Mouse (Mus musculus) v-Abl transformed pro-B cells (cell line): ENCODE results near the gene Lrrc47.

Experiments used
- in situ Hi-C, 2 experiments: fragments of 400-800 bp; cut with MboI; formaldehyde crosslinking; loops; one replicate each; pipeline ENCODE4 v1.15.1; 2025; ENCODE audit not compliant: unreplicated experiment in 2 of 2

Gene Lrrc47

DNA sequence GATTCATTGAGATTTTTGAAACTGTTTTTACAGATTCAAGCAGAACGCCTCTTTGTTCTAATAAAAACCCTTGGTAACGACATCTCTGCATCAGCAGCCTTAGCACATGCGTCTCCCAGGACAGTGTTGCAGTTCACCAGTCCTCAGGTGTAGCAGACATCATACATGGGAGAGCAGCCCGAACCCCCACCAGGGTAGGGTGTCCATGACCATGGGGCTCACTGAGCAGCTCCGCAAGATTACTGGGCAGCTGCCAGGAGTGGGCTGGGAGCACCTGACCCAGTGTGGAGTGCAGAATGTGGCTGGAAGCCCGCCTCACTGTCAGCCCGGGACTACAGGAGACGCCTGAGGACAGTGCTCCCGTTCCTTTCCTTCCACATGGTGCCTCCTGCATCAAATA, 9.9 kb downstream of the Lrrc47 start:
- in situ Hi-C loops = no loop called here

DNA sequence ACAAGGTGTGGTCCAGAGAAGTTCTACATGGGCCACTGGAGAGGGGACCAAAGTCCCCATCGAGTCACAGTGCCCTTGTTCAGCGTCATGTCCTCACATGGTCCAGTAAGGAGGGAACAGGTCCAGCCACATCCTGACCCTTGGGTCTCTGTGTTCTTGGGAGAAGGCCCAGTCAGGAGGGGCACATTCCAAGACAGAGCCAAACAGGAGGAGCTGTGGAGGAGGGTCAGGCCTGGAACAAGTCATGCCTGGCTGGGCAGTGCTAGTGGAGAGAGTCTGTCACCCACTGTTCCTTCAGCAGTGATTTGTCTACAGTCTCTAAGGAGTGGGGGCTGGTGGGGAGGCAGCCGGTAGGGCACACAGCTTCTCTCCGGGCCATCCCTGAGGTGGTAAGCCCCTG, 10.9 kb downstream of the Lrrc47 start:
- in situ Hi-C loops = no loop called here

DNA sequence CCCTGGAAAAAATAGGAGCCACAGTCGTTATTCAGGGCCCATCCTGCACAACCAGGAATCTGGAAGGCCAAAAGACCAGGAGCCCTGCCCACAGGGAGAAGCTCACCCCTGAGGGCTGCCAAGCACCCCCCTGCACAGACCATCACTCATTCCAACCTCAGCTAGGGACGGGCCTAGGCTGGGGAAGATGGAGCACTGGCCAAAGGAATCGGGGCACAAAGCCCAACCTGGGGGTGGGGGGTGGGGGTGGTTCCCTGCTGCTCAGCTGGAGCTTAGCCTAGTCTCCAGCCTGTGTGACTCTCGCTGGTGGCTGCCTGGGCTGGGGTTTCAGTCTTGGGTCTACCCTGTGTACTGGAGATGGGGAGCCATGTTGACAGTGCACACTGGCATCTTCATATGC, 11.3 kb downstream of the Lrrc47 start:
- in situ Hi-C loops = no loop called here

DNA sequence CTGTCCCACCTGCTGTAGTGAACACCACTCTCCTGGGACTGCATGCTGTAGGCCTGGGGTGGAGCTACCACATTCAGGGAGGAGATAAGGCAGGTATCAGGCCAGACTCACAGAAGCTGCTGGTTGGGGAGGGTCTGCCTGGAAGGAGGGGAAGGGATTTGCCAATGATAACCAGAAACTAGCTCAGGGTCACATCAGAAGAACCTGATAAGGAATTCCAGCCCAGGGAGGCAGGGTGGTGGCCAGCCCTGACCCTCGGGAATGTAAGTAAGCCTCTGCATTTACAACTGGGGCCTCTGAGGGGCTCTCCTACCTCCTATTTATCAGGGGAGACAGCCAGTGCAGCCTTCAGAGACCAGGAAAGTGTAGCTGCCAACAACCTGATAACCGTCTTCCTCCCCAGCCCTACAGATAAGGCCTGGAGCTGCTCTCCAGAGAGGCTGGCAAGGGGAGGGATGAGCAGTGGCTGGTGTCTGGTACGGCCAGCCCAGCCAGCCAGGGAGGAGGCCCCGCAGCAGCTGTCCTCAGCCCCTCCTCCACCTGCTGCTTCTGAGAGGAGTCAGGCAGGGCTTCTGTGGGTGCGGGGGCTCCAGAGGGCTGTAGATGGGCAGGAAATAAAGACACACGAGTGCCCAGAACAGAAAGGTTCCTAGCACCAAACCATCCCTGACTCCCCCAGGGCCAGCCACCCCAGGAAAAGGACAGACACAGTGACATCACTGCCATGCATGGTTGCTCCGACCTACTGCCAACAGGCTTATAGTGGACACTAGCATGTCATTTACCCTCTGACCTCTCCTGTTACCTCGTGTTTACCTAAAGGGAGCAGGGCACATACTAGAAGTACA, 12.4 kb downstream of the Lrrc47 start:
- in situ Hi-C loops = no loop called here

DNA sequence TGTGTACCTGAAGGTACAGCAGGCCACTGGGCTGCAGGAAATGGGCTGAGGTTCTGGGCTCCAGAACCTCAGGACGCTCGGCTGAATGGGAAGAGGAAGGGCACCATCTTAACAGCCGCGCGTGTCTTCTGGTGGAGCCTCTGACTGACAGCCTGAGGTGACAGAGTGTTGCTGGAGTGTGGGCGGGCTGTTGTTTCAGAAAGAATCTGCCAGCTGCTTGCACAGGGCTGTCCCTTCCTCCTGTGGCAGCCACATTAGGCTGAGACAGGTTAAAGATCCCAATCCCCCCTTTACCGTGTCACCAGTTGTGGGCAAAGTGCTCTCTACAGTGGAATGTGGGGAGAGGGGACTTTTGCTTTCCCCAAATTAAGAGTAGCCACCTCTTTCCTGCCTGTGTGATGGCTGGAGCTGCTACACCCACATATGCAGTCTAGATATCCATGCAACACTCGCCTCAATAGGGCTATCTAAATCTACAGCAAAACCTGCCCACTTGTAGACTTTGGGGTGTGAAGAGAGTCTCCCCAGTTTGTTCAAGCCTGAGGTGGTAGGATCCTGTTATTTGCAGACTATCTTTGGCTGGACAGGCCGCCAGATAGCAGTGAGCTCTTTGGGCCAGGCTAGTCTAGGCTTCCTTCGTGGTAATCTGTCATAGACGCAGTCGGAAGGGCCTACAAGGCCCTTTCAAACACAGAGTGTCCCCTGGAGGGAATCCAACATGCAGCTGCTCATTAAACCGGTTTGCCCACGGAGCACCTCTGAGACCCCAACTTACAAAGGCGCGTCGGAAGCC, 13.4 kb downstream of the Lrrc47 start:
- in situ Hi-C loops = loop anchor here in 1 of 2 experiments (25.0 kb wide), 1 partner anchor 787 kb away; no protein-coding TSS in a partner anchor

DNA sequence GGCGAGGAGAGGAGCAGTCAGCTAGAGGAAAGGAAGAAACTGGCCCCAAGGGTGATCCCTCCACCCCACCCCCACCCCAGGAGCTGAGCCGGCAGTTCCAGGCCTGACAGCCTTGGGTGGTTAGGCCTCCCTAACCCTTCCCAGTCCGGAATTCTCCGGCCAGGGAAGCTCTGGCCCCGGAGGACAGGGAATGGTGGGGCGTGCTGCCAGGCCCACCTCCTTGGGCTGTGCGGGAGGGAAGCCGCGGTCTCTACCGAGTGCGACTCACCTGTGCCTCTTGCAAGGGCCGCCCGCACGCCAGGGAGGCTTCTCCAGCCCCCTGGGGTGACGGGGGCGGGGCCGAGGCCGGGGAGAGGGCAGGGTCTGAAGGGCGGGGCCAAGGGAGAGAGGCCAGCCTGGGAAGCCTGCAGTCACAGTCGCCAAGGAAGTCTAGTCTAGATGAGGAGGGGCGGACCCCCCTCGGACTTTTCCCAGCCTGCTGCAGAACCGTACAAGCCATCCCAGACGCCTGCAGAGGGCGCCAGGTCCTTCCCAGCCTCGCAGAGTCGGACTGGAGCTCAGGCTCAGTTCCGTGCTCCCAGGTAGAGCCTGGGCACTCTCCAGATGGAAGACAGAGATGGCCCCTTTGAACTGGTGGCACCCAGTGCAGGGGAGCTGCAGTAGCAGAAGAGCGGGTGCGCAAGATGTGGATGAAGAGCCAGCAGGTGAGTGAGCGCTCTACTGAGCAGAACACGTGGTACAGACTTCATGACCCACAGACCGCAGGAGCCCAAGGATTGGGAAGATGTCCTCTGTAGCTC, 14.3 kb downstream of the Lrrc47 start, which contains the start of gene Smim1:
TSS of gene Smim1 (minus strand) at position 590 of the 800 bp plus-strand sequence.
- in situ Hi-C loops = loop anchor here in 1 of 2 experiments (25.0 kb wide), 1 partner anchor 786 kb away; no protein-coding TSS in a partner anchor

DNA sequence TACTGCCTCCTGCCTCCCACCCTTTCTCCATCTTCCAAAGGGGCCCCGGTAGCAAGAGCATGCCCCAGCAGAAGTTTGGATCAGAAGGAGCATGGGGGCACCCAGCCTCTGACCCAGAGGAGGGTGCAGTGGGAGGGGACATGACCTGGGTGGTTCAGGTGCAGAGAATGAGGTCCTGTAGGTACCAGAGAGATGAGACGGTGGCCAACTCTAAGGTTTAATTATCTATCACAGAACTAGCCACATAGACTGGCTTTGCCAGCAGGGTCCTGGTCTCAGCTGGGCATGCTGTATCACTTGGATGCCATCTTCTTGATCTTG, 14.9 kb downstream of the Lrrc47 start:
- in situ Hi-C loops = loop anchor here in 1 of 2 experiments (25.0 kb wide), 1 partner anchor 786 kb away; no protein-coding TSS in a partner anchor

DNA sequence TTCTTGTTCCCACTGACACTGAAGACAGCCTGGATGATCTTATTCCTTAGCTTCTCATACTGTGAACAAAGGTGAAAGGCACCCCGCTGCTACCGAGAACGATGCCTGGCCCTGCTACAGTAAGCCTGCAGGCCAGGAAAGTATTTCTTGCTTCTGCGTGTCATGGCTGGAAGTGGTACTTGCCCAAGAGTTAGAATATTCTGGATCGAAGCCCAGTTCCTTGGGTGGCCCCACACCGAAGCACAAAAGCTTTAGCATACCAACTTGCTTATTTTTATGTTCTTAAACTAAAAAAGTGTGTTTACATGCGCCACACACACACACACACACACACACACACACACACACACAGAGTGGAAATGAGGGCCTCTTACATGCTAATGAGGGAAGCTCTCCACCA, 16.5 kb downstream of the Lrrc47 start:
- in situ Hi-C loops = loop anchor here in 1 of 2 experiments (25.0 kb wide), 1 partner anchor 784 kb away; no protein-coding TSS in a partner anchor

DNA sequence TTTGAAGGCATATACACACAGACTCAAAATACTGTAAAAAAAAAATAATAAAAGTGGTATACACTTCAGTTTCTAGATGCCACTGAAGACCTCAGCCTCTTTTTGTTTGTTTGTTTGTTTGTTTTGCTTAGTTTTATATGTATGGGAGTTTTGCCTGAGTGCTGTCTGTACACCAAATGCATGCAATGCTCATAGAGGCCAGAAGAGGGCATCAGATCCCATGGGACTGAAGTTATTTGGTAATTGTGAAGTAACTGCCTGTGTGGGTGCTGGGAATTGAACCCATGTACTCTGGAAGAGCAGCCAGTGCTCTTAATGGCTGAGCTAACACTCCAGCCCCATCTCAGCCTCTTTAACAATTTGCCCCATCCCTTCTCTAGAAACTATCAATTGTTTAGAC, 17.1 kb downstream of the Lrrc47 start:
- in situ Hi-C loops = loop anchor here in 1 of 2 experiments (25.0 kb wide), 1 partner anchor 784 kb away; no protein-coding TSS in a partner anchor

DNA sequence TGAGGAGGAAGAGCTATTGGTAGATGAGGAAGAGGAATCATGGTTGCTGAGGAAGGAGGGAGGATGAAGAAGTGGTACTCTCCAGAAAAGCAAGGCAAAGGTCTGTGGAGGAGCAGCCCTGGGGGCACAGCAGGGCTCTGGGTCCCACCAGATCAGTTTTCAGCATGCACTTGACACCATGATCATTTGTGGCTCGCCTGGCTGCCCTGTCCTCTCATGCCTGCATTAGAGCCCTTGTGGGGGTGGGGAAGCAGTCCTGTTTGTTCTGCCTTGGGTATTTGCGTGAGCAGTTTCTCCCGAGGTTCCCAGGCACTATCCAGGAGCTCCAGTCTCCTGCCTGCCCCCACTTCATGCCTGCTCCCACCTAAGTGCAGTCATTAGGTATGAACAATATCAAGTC, 25.6 kb downstream of the Lrrc47 start:
- in situ Hi-C loops = loop anchor here in 1 of 2 experiments (25.0 kb wide), 1 partner anchor 775 kb away; no protein-coding TSS in a partner anchor

DNA sequence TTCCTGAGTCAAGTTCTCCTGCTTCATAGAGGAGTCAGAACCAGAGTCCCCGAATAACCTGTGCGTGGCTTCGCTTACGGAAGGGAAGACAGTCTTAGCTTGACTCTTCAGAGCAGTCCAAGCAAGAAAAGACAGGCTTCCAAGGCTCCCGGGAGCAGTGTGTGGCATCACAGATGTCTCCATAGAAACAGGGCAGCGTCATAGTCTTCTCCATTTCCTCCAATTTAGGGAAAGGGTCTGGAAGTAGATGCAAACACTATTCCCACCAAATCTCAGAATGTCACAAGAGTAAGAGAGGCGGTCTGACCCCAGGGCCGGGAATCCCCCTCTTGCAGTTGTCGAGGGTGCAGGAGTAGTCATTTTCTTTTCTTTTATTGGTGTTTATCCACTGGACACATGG, 31.0 kb downstream of the Lrrc47 start, which contains the start of gene Ccdc27:
TSS of gene Ccdc27 (minus strand) at position 101 of the 400 bp plus-strand sequence.
- in situ Hi-C loops = loop anchor here in 1 of 2 experiments (25.0 kb wide), 1 partner anchor 770 kb away; no protein-coding TSS in a partner anchor

DNA sequence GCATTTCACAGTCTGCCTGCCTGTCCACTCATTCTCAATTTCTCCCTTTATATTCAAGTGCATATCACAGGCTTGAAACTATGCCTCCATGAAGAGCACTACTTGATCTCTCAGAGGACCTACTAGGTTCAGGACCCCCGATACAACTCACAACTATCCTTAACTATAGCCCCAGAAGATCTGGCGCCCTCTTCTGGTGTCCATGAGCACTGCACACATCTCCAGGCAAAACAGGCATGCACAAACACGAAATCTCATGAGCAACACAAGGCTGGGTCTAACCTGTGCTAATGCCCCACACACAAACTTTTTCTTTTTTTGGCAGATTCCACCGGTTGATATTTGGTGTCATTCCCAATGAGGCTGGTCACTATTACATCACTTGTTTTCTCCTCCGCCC, 34.3 kb downstream of the Lrrc47 start:
- in situ Hi-C loops = loop anchor here in 1 of 2 experiments (25.0 kb wide), 1 partner anchor 766 kb away; no protein-coding TSS in a partner anchor

DNA sequence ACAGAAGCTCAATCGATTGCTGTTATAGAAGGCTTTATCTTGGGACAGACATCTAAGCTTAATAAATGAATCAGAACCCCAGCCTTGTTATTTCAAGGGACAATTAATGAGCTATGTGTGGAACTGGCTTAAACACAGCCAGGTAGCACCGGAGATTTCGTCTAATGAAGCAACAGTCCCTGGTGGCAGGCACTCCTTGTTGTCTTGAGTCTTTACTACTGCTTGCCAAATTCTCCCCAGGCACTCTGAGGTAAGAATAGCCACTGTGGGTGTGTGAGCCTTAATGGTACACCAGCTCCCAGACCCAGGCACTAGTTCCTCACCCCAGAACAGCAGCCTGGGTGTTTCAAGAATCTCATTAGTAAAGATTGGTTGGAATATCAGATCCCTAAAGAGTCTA, 39.9 kb downstream of the Lrrc47 start:
- in situ Hi-C loops = no loop called here

DNA sequence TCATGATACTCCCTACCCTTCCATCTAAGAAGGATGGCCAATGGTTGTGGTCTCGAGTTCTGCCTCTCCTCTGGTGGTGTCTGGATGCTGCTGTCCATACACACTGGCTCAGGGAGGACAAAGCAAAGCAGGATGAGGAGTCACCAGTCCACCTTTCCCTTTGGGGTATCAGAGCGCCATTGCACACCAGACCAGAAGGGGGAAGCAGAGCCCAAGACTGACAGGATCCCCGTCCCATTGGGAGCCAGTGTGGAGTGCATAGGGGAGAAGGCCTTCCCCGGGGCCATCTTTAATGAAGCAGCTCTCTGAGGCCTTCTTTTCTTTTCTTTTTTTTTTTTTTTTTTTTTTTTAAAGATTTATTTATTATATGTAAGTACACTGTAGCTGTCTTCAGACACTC, 41.5 kb downstream of the Lrrc47 start:
- in situ Hi-C loops = no loop called here

DNA sequence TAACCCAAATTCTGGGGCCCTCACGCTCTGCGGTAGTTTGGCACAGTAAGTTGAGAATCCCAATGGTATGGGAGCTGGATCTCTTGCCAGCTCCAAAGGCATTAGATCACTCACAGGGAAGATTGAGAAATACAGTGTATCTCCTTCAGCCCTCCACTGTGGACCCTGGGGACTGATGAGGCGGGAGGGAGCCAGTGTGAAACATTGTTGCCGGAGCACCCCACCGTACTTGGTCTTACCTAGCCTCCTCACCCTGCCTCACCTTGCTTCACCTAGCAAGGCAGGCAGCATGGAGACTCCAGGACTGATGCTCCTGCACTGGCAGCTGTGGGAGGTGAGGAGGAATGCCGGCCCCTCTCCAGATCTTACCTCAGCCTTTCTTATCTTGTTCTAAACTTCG, 44.0 kb downstream of the Lrrc47 start:
- in situ Hi-C loops = no loop called here

DNA sequence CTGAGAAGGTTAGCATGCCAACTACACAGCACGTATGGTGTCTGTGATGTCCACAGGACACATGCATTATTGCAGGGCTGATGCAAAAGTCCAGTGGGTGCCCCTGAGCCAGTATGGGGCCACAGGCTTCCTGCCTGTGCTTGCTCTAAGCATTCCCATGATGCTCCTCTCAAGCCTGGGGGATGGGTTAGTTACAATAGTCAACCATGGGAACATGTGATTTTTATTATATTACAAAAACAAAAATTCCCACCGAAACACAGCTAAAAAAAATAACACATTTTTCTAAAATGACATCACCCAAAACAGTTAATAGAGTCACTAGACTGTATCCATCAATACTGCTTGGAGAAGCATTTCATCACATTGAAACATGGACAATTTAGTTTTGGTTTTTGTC, 44.5 kb downstream of the Lrrc47 start:
- in situ Hi-C loops = no loop called here

DNA sequence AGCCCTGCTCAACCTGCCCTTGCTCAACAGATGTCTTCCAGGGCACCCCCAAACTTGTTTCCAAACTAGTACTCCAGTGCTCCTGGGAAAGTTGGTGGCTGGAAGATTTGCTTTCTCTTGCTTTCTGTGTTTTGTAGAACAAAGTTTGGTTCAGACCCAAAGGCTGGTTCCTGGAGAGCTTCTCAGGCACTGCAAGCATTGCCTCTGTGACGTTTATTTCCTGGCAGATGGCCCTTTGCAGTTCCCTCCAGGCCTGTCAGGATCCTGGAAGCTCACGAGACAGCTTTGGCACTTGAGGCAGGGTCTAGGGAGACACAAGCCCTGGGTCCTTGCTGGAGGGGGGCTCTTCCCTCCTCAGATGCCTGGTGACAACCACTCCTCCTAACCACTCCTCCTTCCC, 45.1 kb downstream of the Lrrc47 start:
- in situ Hi-C loops = no loop called here

DNA sequence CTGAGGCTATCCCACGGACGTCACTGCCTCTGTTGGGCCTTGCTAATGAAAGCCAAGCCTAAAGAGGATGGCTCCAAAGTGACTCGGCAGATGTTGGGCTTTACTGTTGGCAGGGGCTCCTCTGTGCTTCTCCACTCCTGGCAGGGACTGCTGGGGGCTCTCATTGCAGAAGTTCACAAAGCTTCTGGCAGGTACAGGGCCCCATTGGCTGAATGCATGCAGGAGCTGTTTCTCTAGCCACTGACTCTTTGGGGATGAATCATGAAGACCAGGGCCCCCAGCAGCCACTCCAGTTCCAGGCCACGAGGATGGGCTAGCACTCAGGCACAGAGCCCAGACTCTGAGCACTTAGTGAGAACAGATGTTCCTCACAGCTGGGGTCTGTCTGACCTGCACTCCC, 46.2 kb downstream of the Lrrc47 start:
- in situ Hi-C loops = no loop called here

DNA sequence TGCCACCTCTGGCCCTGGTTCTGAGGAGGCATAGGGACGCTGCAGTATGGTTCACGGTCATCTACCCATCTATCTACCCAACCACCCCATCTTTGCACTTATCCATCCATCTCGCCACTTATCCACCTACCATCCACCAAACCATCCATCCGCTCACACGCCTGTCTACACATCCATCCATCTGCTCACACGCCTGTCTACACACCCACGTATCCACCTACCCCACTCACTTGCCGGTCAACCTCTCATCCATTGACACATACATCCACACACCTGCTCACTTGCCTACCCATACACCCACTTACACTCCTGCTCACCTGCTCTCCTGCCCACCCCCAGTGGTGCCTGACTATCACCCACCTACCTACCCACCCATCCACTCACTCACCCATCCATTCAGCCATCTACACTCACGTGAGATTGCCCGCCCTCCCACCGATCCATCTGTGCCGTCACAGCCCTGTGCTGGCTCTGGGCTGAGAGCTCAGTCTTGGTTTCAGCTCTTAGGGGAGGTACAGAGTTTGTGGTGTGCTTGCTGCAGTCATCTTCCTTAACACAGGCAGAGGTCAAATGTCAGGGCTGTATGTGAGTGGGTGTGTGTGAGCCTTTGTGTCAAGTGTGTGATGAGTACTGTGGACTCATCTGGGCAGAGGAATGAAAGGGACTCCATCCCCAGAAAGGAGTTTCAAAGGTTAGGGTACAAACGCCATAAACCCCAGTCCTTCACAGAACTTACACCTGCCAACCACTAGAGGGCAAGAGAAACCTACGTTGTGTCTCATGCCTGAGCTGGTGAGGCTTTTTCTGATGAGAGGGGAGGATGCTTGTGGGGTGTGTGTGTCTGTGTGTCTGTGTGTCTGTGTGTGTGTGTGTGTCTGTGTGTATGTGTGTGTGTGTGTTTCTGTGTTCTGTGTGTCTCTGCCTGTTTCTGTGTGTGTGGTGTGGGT, 53.6 kb downstream of the Lrrc47 start:
- in situ Hi-C loops = loop anchor here (5.0 to 10.0 kb wide), 2 partner anchors 142 to 760 kb away; no protein-coding TSS in a partner anchor
